Mouse (Mus musculus) spleen, postnatal 0 days (tissue): ENCODE data around the gene Rybp. TPM values are rescaled to one million over a fixed set of nuclear protein-coding genes. Genes with fewer than 3 reads are reported as not detected.

Experiments
- polyA plus RNA-seq: library from polyadenylated mRNA; unstranded; fragments of >200 nt; fragmentation: Nextera tagmentation; extraction: Ambion mirVana; gene quantifications from 2 replicates; pipeline ENCODE4 v1.2.1, GENCODE M21; 2015

Gene Rybp
- 7.7 and 10.9 TPM in 2 replicates for polyA plus RNA-seq

DNA sequence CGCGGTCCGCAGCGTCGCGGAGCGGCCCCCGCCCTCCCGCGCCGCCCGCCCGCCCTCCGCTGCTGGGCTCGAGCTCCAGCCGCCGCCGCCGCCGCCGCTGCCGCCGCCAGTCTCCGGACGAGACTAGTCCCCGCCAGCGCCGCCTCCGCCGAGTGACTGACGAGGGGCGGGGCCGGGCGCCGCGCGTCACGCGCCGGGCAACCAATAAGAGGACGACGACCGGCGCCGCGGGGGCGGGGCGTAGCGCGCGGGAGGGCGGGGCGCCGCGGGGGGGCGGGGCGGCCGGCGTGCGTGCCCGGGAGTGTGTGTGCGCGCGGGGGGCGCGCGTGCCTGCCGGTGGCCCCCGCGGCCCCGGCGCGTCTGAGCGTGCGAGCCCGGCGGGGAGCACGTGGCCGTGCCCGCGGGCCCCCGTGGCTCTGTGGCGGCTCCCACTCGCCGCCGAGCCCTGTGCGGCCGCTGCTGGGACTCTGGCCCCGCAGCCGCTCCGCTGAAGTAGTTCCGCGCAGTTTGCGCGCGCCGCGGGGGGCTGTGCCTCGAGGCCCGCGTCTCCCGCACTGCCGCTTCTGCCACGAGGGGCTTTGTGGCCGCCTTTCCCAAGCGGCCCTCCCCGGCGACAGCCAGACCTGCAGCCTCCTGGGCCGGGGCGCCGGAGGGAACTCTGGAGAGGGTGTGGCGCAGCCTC is at the start of gene Rybp:
Gene Rybp, minus strand, starts transcription at position 152 of the 682 bp plus-strand sequence.

